Mouse (Mus musculus): ENCODE measurements around the gene Gm28729. TPM values are rescaled to one million over a fixed set of nuclear protein-coding genes. Genes with fewer than 3 reads are reported as not detected.
"Not testable (repeated sequence)": the region's sequence is repeated elsewhere in the genome, so short reads cannot be mapped to it uniquely, and the experiment has no call there.

Gene Gm28729
- total RNA-seq, 2 experiments from 2014 or later, result not detected

DNA sequence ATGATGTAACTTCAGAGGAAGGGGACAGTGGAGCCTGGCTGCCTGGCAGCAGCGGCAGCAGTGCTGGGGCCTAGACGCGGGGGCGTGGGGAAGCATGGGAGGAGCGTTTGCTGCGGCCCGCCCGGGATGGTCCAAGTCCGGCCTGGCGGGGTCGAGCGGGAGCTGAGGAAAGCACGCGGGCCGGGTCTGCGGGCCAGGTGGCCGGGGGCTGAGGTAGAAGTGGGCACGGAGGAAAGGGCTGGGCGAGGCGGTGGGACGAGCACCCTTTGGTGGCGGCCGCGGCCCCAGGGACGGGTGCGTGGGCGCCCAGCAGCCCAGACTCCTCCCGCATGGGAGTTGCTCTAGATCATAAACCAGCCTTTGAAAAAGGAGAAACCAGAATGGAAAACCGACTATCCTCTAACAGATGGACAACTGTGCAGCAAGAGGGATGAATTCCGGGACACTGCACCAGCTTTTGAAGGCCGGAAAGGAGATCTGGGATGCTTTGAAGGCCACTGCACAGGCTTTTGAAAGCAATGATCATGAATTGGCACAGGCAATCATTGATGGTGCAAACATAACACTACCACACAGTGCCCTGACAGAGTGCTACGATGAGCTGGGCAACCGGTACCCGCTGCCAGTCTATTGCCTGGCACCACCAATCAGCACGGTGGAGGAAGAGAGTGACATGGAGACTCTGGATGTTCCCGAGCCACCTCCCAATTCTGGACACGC lies 12.0 kb upstream of the Gm28729 start:
- peak overlapping the region; percentile 39 for H3K4me3 ChIP-seq
- no peak for TF ChIP-seq CTCF (IDR thresholded peaks at IDR 0.05)
- peak; percentile 27 to 47 for DNase-seq (ENCODE audit: extremely low spot score in 1 of 2, low spot score in 2 of 2)
- intact Hi-C loops (cut with DNase I), result no loop called here
- peak overlapping the region; percentile 76 for H3K27ac ChIP-seq

DNA sequence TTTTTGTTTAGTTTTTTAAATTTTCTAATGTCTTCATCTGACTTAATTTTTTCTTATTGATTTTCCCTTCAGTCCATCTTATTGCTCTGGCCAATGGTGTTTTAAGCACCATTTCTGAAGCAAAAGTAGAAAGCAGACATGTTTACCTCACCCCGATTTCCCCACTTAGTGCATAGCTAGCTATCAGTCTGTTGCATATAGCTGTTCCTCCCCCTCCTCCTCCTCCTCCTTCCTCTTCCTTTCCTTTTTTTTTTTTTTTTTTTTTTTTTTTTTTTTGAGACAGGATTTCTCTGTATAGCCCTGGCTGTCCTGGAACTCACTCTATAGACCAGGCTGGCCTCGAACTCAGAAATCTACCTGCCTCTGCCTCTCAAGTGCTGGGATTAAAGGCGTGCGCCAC lies 11.0 kb upstream of the Gm28729 start:
- H3K4me3 ChIP-seq; H3K27ac ChIP-seq; DNase-seq (ENCODE audit: extremely low spot score in 1 of 2, low spot score in 2 of 2); intact Hi-C loops (cut with DNase I): not testable (repeated sequence)

DNA sequence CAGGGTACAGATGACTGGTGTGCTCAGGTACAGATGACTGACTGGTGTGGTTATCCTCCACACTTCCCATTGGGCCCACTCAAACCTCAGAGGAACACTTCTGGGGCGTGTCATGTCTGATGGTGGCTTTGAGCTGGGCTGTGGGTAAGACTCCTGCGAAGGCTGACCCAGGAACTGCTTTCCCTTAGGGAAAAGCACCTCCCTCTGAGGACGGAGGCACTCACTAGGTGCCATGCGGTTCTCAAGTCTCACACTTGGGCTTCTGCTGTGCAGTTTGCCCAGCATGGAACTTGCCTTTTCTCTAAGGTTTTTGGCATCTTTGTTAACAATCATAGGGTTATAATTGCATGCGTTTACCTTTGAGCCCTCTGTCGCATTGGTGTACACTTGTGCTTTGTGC lies 10.4 kb upstream of the Gm28729 start:
- Histone ChIP-seq H3K27ac (no peak overlapping the region), H3K4me3 (no peak overlapping the region)
- intact Hi-C loops (cut with DNase I), result no loop called here
- no peak for TF ChIP-seq CTCF (IDR thresholded peaks at IDR 0.05)
- DNase-seq (ENCODE audit: extremely low spot score in 1 of 2, low spot score in 2 of 2), result no peak

DNA sequence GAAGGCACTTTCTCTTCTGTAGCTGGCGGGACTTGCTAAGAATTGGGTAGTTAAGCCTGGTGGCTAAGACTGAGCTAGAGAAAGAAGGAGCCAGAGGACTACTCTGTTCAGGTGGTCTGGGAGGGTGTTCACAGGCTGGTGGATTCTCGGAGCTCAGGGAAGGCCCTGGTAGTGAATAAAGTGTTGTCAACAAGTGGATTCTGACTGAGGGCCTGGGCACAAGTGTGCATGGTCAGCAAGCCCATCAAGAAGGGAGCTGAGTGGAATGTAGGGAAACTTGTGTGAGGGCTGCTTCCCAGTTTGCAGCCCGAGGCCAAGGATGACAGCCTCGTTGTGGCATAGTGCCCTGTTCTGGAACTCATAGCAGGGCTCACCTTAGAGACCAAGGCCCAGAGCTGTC lies 9.2 kb upstream of the Gm28729 start:
- DNase-seq (ENCODE audit: extremely low spot score in 1 of 2, low spot score in 2 of 2), result no peak
- Histone ChIP-seq H3K4me3 (no peak overlapping the region), H3K27ac (no peak overlapping the region)
- intact Hi-C loops (cut with DNase I), result no loop called here
- no peak for TF ChIP-seq CTCF (IDR thresholded peaks at IDR 0.05)

DNA sequence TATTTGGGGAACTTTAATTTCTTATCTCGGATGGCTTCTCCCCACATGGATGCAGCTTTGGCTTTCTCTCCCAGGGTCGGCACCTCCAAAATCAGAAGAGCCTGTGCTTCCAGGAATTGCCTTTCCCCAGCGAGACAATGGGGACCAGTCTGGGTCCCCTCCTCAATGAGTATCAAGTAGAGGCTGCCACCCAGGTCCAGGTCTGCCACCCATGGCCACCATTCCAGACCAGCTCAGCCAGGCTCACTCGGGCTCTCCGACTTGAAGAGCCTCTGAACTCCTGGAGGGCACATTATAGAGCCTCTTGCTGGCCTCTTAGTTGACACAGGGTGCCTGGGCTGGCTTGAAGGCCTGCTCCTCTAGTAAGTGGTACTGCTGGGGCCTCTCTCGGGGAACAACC lies 8.4 kb upstream of the Gm28729 start:
- no peak overlapping the region for H3K27ac ChIP-seq
- no peak overlapping the region for H3K4me3 ChIP-seq
- TF ChIP-seq CTCF (IDR thresholded peaks at IDR 0.05), result no peak
- intact Hi-C loops (cut with DNase I), result no loop called here
- DNase-seq (ENCODE audit: extremely low spot score in 1 of 2, low spot score in 2 of 2), result no peak

DNA sequence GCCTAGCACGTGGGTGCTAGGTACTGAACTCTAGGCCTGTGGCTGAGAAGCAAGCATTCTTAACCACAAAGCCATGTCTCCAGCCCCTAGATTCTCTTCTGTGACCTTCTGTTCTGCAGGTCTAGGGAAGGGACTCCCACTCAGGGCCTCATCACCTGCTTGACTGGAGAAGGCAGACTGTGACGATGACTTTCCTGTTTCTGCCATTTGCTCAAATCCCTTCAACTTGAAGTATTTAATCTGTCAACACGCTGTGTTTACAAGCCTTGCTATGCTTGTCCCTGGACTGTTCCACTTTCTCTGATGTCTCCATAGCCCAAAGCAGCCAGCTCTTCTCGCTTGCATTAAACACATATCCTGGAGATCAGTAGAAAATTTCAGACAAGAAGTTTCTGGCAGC lies 7.5 kb upstream of the Gm28729 start:
- intact Hi-C loops (cut with DNase I), result no loop called here
- no peak for DNase-seq (ENCODE audit: extremely low spot score in 1 of 2, low spot score in 2 of 2)
- no peak for TF ChIP-seq CTCF (IDR thresholded peaks at IDR 0.05)

DNA sequence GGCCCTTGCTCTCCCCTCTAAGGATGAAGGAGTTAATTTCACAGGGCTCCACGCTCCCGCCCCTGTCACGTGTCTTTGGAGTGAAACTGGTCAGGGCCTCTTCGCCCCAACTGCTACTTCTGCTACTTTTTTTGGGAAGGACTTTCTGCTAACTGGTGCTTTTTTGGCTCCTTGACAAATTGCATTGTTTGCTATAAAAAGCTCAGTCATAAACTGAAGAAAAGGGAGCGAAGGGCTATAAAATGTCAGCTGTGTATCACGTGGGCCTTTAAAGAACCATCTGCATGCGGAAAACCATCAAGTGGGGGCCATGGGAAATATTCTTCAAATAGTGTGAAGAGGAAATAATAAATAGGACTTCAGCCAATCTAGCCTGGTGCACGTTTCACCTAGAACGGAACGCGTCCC lies 5.6 kb upstream of the Gm28729 start:
- no peak overlapping the region for H3K27ac ChIP-seq
- no peak for TF ChIP-seq CTCF (IDR thresholded peaks at IDR 0.05)
- intact Hi-C loops (cut with DNase I), result no loop called here
- peak overlapping the region; percentile 7; the same call in 1 of the 2 replicates for H3K4me3 ChIP-seq
- no peak for DNase-seq (ENCODE audit: extremely low spot score in 1 of 2, low spot score in 2 of 2)

More for the DNA sequence above, 7.5 kb upstream of the Gm28729 start:
- Histone ChIP-seq H3K27ac (peak overlapping the region; percentile 15; the same call in 1 of the 2 replicates), H3K4me3 (no peak overlapping the region)

DNA sequence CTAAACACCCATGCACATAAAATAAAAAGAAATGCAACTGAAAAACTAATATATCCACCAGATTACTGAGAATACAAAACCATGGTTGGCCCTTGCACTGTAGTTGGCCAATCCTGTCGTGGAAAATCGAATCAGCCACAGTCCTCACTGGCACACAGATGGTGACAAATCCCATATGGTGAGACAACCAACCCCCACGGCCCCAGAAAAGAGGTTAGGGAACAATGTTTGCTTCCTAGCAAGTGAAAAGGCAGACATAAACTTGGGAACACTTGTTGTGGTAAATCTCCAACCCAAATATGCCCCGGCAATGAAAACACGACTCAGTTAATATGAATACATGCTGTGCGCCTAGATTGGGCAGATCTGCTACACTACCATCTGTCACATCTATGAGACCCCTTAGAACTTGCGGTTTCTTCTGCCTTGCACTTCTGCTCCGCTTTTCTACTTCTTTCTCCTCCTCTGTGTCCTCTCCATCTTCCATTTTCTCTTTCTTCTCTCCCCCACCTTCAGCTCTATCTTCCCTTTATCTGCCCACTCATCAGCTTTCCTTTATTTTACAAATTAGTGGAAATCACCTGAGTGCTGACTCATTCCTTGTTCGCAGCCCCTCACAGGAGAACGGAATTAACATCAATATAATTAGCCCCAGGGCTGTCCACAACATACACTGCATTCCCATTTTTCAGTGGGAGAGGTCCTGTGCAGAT lies 5.1 kb upstream of the Gm28729 start:
- Histone ChIP-seq H3K27ac (no peak overlapping the region), H3K4me3 (peak overlapping the region; percentile 7; the same call in 1 of the 2 replicates)
- TF ChIP-seq CTCF (IDR thresholded peaks at IDR 0.05), result no peak
- intact Hi-C loops (cut with DNase I), result no loop called here
- DNase-seq (ENCODE audit: extremely low spot score in 1 of 2, low spot score in 2 of 2), result no peak

DNA sequence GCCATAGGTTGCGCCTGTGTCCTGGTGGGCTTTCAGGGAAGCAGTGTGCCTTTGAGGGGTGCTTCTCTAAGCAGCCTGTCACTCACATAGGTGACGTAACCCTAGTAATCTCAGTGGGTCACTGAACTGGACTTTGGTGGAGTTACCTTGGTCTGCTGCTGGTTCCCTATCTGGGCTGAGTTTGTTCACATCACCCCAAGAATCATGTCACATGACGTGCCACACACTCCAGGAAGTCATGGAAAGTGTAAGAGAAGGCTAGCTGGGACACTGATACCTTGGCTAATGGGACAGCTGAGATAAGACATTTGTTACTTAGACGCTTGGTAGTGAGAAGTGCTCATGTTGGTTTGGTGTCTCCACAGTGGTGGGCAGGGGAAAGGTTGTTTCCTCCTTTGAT lies 947 bp upstream of the Gm28729 start:
- TF ChIP-seq CTCF (IDR thresholded peaks at IDR 0.05), result no peak
- DNase-seq (ENCODE audit: extremely low spot score in 1 of 2, low spot score in 2 of 2), result no peak
- H3K4me3 ChIP-seq, result no peak overlapping the region
- intact Hi-C loops (cut with DNase I), result no loop called here
- H3K27ac ChIP-seq, result no peak overlapping the region

DNA sequence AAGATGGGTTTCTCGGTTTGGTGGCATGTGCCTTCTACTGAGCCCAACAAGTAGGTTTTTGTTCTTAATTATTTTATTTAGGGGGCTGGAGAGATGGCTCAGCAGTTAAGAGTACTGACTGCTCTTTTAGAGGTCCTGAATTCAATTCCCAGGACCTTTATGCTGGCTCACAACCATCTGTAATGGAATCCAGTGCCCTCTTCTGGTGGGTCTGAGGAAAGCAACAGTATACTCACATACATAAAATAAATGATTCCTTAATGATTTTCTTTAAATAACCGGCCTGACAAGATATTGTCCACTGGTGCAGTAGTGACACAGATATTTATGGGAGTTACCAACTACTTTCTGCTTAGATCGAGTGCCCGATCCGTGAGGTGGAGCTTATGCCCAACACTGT lies 1.9 kb downstream of the Gm28729 start:
- peak; percentile 24; the same call in 1 of the 2 replicates for TF ChIP-seq CTCF (IDR thresholded peaks at IDR 0.05)
- no peak for DNase-seq (ENCODE audit: extremely low spot score in 1 of 2, low spot score in 2 of 2)
- H3K4me3 ChIP-seq, result no peak overlapping the region
- intact Hi-C loops (cut with DNase I), result no loop called here
- H3K27ac ChIP-seq, result no peak overlapping the region

DNA sequence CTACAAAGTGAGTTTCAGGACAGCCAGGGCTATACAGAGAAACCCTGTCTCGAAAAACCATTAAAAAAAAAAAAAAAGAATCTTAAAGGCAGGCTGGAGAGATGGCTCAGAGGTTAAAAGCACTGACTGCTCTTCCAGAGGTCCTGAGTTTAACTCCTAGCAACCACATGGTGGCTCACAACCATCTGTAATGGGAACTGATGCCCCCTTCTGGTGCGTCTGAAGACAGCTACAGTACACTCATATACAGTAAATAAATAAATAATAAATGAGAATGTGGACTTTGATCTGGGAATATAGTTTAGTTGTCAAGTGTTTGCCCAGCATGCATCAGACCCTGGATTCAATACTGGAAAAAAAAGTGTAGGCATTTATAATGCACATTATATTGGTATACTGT lies 3.5 kb downstream of the Gm28729 start:
- intact Hi-C loops (cut with DNase I); DNase-seq (ENCODE audit: extremely low spot score in 1 of 2, low spot score in 2 of 2); H3K27ac ChIP-seq; H3K4me3 ChIP-seq: not testable (repeated sequence)

DNA sequence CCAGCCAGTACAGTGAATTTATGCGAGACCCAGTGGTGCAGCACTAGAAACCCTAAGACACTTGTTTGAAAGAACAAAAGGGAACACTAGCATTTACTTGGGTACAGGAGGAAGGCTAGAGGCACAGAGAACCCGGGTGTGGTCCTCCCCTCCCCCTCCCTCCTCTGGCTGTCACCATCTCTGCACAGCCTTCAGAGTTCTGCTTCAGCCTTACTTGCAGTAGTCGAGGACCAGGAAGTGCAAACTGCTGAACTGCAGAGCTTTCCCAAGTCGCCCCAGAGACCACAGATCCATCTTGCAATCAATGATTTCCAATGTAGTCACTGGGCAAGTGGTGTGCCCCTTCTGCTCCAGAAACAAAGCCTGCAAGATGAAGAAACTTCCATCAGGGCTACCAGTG lies 7.6 kb downstream of the Gm28729 start:
- no peak overlapping the region for H3K27ac ChIP-seq
- no peak overlapping the region for H3K4me3 ChIP-seq
- intact Hi-C loops (cut with DNase I), result no loop called here
- no peak for TF ChIP-seq CTCF (IDR thresholded peaks at IDR 0.05)
- DNase-seq (ENCODE audit: extremely low spot score in 1 of 2, low spot score in 2 of 2), result no peak

DNA sequence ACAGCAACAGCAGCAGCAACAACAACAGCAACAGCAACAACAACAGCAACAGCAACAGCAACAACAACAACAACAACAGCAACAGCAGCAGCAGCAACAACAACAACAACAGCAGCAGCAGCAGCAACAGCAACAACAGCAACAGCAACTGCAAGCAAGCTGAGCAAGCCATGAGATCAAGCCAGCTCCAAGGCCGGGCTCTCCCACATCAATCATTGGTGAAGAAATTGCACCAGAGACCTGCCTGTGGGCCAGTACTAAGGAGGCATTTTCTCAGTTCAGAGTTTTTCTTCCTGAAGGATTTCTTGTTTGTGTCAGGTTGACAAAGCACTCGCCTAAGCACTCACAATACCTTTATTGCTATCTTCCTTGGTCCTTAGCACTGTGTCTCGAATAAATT lies 8.3 kb downstream of the Gm28729 start:
- no peak for TF ChIP-seq CTCF (IDR thresholded peaks at IDR 0.05)
- H3K27ac ChIP-seq, result no peak overlapping the region
- intact Hi-C loops (cut with DNase I), result no loop called here
- DNase-seq (ENCODE audit: extremely low spot score in 1 of 2, low spot score in 2 of 2), result no peak
- H3K4me3 ChIP-seq, result no peak overlapping the region
